Mouse (Mus musculus) left cerebral cortex, postnatal 25 days (tissue): ENCODE results near the gene Hspb6. TPM values are rescaled to one million over a fixed set of nuclear protein-coding genes. Genes with fewer than 3 reads are reported as not detected.

ENCODE experiments used
- DNase-seq, 2 experiments: peaks; one replicate each; pipeline ENCODE4 v3.0.0; 2022; ENCODE audit warnings: low spot score in 2 of 2, mixed read lengths in 1 of 2
- intact Hi-C: fragments of 180-260 bp; cut with DNase I; formaldehyde crosslinking; loops from one replicate; pipeline ENCODE4 v1.15.1; 2025
- microRNA-seq, 2 experiments: library from miRNA; unstranded; fragments of <30 nt; microRNA quantifications; one replicate each; pipeline ENCODE4 v1.2.0; 2022
- total RNA-seq, 2 experiments: library from RNA; stranded (reverse); gene quantifications; 2 replicates each; pipeline ENCODE4 v1.2.3; 2021

The Hspb6 gene
- total RNA-seq, 2 experiments from 2014 or later: 5.1 to 6.4 TPM

DNA sequence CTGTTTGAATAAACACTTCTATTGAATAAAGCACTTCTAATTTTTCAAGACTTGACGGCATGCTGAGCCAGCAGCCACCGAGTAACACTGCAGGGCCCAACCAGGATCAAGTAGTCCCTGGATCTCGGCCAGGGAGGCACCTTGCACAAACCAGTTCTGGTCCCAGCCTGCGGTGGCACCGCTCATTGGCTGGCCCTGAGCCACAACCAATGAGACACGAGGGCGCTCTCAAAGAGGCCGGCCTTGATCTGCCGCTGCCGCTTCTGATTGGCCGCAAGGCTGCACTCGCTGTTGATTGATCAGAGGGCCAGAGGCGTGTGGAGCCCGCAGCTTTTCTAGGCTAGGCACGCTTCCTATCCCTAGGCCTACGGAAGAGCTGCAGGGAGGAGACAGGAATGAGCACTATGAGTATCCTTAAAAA, 48.0 kb downstream of the Hspb6 start:
- intact Hi-C loops: no loop called here
- peak; percentile 90 to 95 for DNase-seq

DNA sequence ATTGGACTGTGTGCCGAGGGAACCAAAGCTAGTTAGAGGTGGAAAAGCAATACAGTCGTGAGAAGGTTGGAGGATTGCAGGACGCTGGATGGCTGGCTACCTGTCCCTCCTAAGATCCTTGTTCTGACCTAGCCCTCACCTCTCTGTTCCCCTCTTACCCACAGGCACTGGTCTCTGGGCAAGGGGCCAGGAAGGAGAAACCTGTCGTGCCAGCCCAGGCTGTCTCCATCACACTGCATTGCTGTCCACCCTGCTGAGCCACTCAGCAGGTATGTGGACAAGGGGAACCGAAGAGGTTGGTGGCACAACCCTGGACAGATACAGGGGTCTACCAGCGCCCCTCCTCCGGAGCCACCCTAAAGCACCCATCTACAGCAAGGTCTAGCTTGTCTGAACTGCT, 48.7 kb downstream of the Hspb6 start:
- no peak for DNase-seq
- intact Hi-C loops: no loop called here

DNA sequence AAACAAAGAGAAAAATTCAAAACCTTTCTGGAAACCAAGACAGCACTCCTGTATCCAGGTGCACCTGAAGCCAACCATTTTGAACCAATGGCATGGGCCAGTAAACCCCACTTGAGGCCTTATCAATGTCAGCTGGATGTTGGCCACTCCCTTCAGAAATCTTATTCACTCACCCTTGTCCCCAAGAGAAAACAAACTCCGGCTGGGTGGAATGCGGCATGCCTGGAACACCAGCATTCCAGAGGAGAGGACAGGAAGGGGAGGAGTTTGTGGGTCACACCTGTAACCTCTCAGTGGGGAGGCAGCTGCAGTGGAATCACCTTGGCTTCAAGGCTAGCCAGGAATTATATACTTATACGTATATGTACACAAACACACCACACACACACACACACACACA, 50.6 kb downstream of the Hspb6 start:
- intact Hi-C loops: no loop called here
- DNase-seq: no peak

DNA sequence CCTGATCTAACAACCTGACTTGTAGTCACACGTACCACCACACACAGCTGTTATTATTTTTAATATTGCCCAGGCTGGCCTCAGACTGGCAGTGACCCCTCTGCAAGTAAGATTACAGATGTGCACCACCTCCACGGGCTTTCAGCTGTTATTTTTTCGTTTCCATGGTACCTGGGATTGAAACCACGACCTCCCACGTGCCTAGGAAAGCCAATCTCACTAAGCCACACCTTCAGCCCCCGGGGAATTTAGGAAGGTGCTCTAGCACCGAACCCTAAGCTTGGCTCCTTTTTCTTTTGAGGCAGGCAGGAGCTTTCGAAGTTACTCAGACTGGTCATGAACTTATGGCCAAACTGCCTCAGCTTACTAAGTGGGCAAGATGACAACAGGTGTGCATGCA, 52.4 kb downstream of the Hspb6 start:
- intact Hi-C loops: no loop called here
- no peak for DNase-seq

DNA sequence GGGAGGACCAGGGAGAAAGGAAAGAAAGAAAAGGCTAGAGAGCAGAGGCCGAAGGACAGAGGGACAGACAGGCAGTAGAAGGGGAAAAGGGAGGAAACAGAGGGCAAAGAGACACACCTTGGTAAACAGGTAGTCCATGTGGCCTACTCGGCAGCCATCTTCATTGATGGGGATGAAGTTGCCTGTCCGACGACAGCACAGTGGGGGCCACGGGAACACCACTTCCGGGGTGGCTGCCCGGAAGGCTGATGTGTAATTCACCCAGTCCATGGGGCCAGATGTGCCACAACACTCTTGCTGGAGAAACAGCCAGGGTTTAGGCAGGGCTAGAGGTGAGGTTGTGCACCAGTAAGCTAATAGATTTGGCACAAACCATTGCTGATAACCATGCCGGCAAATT, 53.0 kb downstream of the Hspb6 start:
- no peak for DNase-seq
- intact Hi-C loops: no loop called here

Small RNAs within 50 kb of the gene (microRNA-seq; reads per million reads assigned to microRNA genes)
- gene Gm38670: 1.0 to 1.2 reads per million in 2 experiments
- 0.99 to 2.4 reads per million in 2 experiments for gene Mir3569

Other genes with a start within 250 kb of the Hspb6 start
- gene Alkbh6, start 243.5 kb upstream of the Hspb6 start, total RNA-seq: 10 to 100 TPM; 63.6 to 64.4 TPM
- 1 to 10 TPM; 8.4 to 8.7 TPM for gene Syne4, start 237.4 kb upstream of the Hspb6 start, total RNA-seq
- under 1 TPM; 0.32 to 0.55 TPM for gene E130208F15Rik, start 230.4 kb upstream of the Hspb6 start, total RNA-seq
- 1 to 10 TPM; 7.2 to 7.8 TPM for gene Sdhaf1, start 228.3 kb upstream of the Hspb6 start, total RNA-seq
- gene Lrfn3, start 189.4 kb upstream of the Hspb6 start, total RNA-seq: 10 to 100 TPM; 34.0 to 35.2 TPM
- gene Tyrobp, start 138.4 kb upstream of the Hspb6 start, total RNA-seq: 10 to 100 TPM; 28.7 to 29.8 TPM
- gene Hcst, start 132.3 kb upstream of the Hspb6 start, total RNA-seq: 1 to 10 TPM in 1 of 2 experiments, not detected in 1; 1.2 TPM
- gene Nfkbid, start 130.4 kb upstream of the Hspb6 start, total RNA-seq: 1 to 10 TPM; 2.6 to 2.7 TPM
- 1,000 to 10,000 TPM; 1,270 to 1,289 TPM for gene Aplp1, start 106.6 kb upstream of the Hspb6 start, total RNA-seq
- gene Kirrel2, start 94.5 kb upstream of the Hspb6 start, total RNA-seq: 10 to 100 TPM; 11.4 to 11.7 TPM
- 1 to 10 TPM in 1 of 2 experiments, under 1 TPM in 1; 0.78 to 1.5 TPM for gene Nphs1, start 93.9 kb upstream of the Hspb6 start, total RNA-seq
- gene Prodh2, start 58.6 kb upstream of the Hspb6 start, total RNA-seq: not detected
- 100 to 1,000 TPM; 190 to 213 TPM for gene Arhgap33, start 17.1 kb upstream of the Hspb6 start, total RNA-seq
- gene Proser3, start 121 bp downstream of the Hspb6 start, total RNA-seq: 1 to 10 TPM; 5.2 to 5.5 TPM
- 10 to 100 TPM; 45.5 to 47.8 TPM for gene Lin37, start 7.7 kb downstream of the Hspb6 start, total RNA-seq
- gene U2af1l4, start 11.1 kb downstream of the Hspb6 start, total RNA-seq: 10 to 100 TPM; 57.2 to 69.2 TPM
- gene Gm49396, start 11.2 kb downstream of the Hspb6 start, total RNA-seq: 1 to 10 TPM; 5.7 TPM
- gene Psenen, start 11.4 kb downstream of the Hspb6 start, total RNA-seq: 10 to 100 TPM; 82.7 to 90.1 TPM
- 1 to 10 TPM; 2.8 to 3.5 TPM for gene Igflr1, start 13.2 kb downstream of the Hspb6 start, total RNA-seq
- 10 to 100 TPM; 46.4 to 50.4 TPM for gene Kmt2b, start 36.5 kb downstream of the Hspb6 start, total RNA-seq
- not detected for gene Zbtb32, start 46.7 kb downstream of the Hspb6 start, total RNA-seq
- under 1 TPM; 0.23 to 0.50 TPM for gene Upk1a, start 60.7 kb downstream of the Hspb6 start, total RNA-seq
- gene Cox6b1, start 74.0 kb downstream of the Hspb6 start, total RNA-seq: 100 to 1,000 TPM; 721 to 744 TPM
- gene Etv2, start 83.7 kb downstream of the Hspb6 start, total RNA-seq: not detected
- gene Rbm42, start 98.1 kb downstream of the Hspb6 start, total RNA-seq: 10 to 100 TPM; 66.8 to 70.8 TPM
- gene Haus5, start 112.8 kb downstream of the Hspb6 start, total RNA-seq: 1 to 10 TPM; 3.5 to 6.4 TPM
- not detected for gene Pmis2, start 119.4 kb downstream of the Hspb6 start, total RNA-seq
- gene 2200002J24Rik, start 146.7 kb downstream of the Hspb6 start, total RNA-seq: not detected
- 1 to 10 TPM in 1 of 2 experiments, under 1 TPM in 1; 0.60 to 1.2 TPM for gene Atp4a, start 160.0 kb downstream of the Hspb6 start, total RNA-seq
- 100 to 1,000 TPM; 119 to 130 TPM for gene Tmem147, start 177.4 kb downstream of the Hspb6 start, total RNA-seq
- gene Gapdhs, start 191.5 kb downstream of the Hspb6 start, total RNA-seq: not detected
- 1 to 10 TPM; 5.7 to 7.0 TPM for gene Sbsn, start 199.3 kb downstream of the Hspb6 start, total RNA-seq
- gene Dmkn, start 211.6 kb downstream of the Hspb6 start, total RNA-seq: 1 to 10 TPM; 4.0 to 5.0 TPM
- not detected for gene Krtdap, start 235.7 kb downstream of the Hspb6 start, total RNA-seq